Mouse (Mus musculus) heart, embryonic 14.5 days (tissue): ENCODE measurements around the gene Fads1. TPM values are rescaled to one million over a fixed set of nuclear protein-coding genes. Genes with fewer than 3 reads are reported as not detected.

Experiments
- ATAC-seq: fragments of 200-750 bp; cut with Nextera tagmentation; 2 replicates; pipeline ENCODE4 v1.8.0; 2017; ENCODE audit warnings: low read depth, moderate TSS enrichment; ENCODE audit not compliant: insufficient number of reproducible peaks, insufficient read depth, low FRiP score
- H3K27ac ChIP-seq, 2 experiments: fragments of 200-500 bp in 1 of 2; fragments of 300-500 bp in 1 of 2; sonication (generic) in 1 of 2; replicated peaks in 1 of 2; 2 replicates each; pipeline ENCODE4 v1.5.1; 2012 to 2014; ENCODE audit warnings: low read depth in 2 of 2, low read length in 2 of 2, control low read depth in 1 of 2, mild to moderate bottlenecking in 1 of 2, mixed read lengths in 1 of 2; ENCODE audit not compliant: control insufficient read depth in 1 of 2, insufficient read depth in 1 of 2
- H3K27me3 ChIP-seq: fragments of 300-500 bp; sonication (generic); 2 replicates; pipeline ENCODE4 v1.6.1; 2014; ENCODE audit warnings: mild to moderate bottlenecking, low read length, control low read depth; ENCODE audit not compliant: control insufficient read depth, insufficient read depth
- H3K36me3 ChIP-seq: fragments of 300-500 bp; sonication (generic); 2 replicates; pipeline ENCODE4 v1.6.1; 2014; ENCODE audit warnings: mild to moderate bottlenecking, control low read depth, low read length, mixed read lengths; ENCODE audit not compliant: control insufficient read depth, insufficient read depth
- H3K4me1 ChIP-seq, 2 experiments: fragments of 200-500 bp in 1 of 2; fragments of 300-500 bp in 1 of 2; sonication (generic) in 1 of 2; 2 replicates each; pipeline ENCODE4 v1.6.1; 2012 to 2014; ENCODE audit warnings: low read length in 2 of 2, control low read depth in 1 of 2, mixed read lengths in 1 of 2; ENCODE audit not compliant: control insufficient read depth in 2 of 2, insufficient read depth in 2 of 2
- H3K4me2 ChIP-seq: fragments of 300-500 bp; sonication (generic); 2 replicates; pipeline ENCODE4 v1.6.1; 2014; ENCODE audit warnings: mild to moderate bottlenecking, low read length
- H3K4me3 ChIP-seq, 2 experiments: fragments of 200-500 bp in 1 of 2; fragments of 300-500 bp in 1 of 2; sonication (generic) in 1 of 2; 2 replicates each; pipeline ENCODE4 v1.5.1; 2012 to 2014; ENCODE audit warnings: low read length in 2 of 2, mild to moderate bottlenecking in 2 of 2, control low read depth in 1 of 2, low read depth in 1 of 2, moderate library complexity in 1 of 2; ENCODE audit not compliant: control insufficient read depth in 1 of 2, insufficient read depth in 1 of 2
- H3K9ac ChIP-seq: fragments of 300-500 bp; sonication (generic); 2 replicates; pipeline ENCODE4 v1.6.1; 2014; ENCODE audit warnings: mild to moderate bottlenecking, low read length
- H3K9me3 ChIP-seq: fragments of 300-500 bp; sonication (generic); 2 replicates; pipeline ENCODE4 v1.6.1; 2016; ENCODE audit warnings: low read length, control low read depth; ENCODE audit not compliant: control insufficient read depth
- WGBS: fragments of 180-500 bp; shearing (Covaris S2); extraction: QIAGEN DNeasy Blood & Tissue Kit; methylation state at CpG from one replicate; pipeline ENCODE4 v1.1.7; 2014; 5-methylcytosine and 5-hydroxymethylcytosine counted together
- polyA plus RNA-seq: library from polyadenylated mRNA; unstranded; fragments of >200 nt; fragmentation: Nextera tagmentation; extraction: Ambion mirVana; gene quantifications from 2 replicates; pipeline ENCODE4 v1.2.1, GENCODE M21; 2014

Fads1 gene
- 39.8 and 44.2 TPM in 2 replicates for polyA plus RNA-seq

DNA sequence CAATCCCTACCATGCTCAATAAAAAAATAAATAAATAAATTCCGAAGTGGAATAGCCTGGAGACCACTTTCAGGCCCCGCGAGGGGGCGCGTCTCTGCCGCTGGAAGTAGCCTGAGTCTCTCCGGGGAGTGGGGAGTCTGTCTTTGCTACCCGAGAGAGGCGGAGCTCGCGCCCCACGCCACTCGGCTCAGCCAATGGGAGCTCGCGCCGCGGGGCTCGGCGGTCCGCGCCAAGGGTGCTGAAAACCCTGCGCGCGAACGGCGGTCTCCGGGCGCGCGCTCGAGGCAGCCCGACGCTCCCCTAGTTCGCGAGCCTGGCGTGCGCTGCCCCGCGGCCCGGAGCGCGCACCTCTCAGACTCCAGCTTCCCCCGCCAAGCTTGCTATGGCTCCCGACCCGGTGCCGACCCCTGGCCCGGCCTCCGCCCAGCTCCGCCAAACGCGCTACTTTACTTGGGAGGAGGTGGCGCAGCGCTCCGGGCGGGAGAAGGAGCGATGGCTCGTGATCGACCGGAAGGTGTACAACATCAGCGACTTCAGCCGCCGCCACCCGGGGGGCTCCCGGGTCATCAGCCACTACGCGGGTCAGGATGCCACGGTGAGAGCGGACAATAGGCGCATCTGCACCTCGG lies at the start of gene Fads1:
TSS of gene Fads1 (plus strand) at position 219 of the 629 bp plus-strand sequence.
- H3K4me3 ChIP-seq: peak within 1 kb of the TSS; percentile 82 to 91
- no peaks in the 10 kb centered on the region for H3K27me3 ChIP-seq
- under 1% methylated on average over 69 of the region's 70 CpGs for WGBS
- peak within 1 kb of the TSS; percentile 90 for H3K4me2 ChIP-seq
- 0 out of 2 replicates have a peak, but pooled peaks cover 2% of the 10 kb centered on the region for H3K9me3 ChIP-seq
- peaks cover 32% of the 10 kb centered on the region for H3K36me3 ChIP-seq
- peaks cover 14 to 21% of the 10 kb centered on the region in 2 experiments for H3K4me1 ChIP-seq
- peak within 1 kb of the TSS; percentile 87 to 90 for H3K27ac ChIP-seq
- peak; percentile 96 for ATAC-seq
- H3K9ac ChIP-seq: peak within 1 kb of the TSS; percentile 86

DNA sequence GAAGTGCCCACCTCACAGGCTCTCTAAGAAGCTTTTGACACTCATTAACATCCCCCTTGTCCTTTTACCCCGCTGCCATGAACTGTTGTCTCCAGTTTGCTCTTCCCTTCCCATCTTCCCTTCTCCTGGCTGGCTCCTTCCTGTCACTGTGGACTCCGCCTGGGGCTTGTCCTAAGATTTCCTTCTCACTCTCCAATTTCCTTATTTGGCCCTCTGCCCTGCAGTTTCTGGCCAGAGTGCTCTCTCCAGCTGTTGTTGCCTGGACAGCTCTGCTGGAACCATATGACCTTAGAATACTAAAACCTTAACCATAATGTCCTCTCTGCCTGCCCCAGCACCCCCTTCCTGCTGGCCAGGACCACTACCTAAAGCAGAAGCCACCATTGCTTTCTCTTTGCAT lies 48.0 kb upstream of the Fads1 start:
- Histone ChIP-seq H3K4me3 (no peak overlapping the region), H3K27ac (peak overlapping the region in 1 of 2 experiments; percentile 35; a peak in 1 of 4 replicates), H3K27me3 (no peaks in the 10 kb centered on the region), H3K4me2 (no peak overlapping the region), H3K36me3 (no peaks in the 10 kb centered on the region), H3K9ac (no peak overlapping the region), H3K4me1 (peaks cover 7% of the 10 kb centered on the region in 2 experiments; a peak in 3 of 4 replicates), H3K9me3 (no peaks in the 10 kb centered on the region)
- WGBS: 31% methylated on average over 2 of the region's 2 CpGs
- ATAC-seq: no peak

DNA sequence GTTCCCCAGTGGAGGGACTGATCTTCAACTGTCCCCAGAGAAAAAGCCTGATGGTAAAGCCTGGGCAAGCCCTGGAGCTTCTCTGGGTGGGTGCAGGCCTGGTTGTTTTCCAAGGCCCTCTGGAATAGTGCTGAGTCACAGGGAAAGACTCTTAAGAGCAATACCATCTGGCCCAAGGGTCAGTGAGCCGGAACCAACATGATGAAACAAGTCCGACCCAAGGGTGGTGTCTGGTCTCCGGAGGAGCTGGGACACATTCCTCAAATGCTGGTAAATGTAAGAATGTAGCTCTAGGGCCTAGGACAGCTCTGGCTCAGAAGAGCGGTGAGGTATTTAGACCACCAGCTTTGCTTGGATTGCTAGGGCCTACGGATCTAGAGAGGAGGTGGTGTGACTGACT lies 45.3 kb upstream of the Fads1 start:
- Histone ChIP-seq H3K4me2 (no peak overlapping the region), H3K27me3 (no peaks in the 10 kb centered on the region), H3K36me3 (no peaks in the 10 kb centered on the region), H3K4me3 (no peak overlapping the region), H3K27ac (no peak overlapping the region), H3K9ac (no peak overlapping the region), H3K4me1 (peaks cover 7% of the 10 kb centered on the region in 2 experiments; a peak in 3 of 4 replicates), H3K9me3 (no peaks in the 10 kb centered on the region)
- no peak for ATAC-seq
- 69% methylated on average over 5 of the region's 5 CpGs for WGBS

DNA sequence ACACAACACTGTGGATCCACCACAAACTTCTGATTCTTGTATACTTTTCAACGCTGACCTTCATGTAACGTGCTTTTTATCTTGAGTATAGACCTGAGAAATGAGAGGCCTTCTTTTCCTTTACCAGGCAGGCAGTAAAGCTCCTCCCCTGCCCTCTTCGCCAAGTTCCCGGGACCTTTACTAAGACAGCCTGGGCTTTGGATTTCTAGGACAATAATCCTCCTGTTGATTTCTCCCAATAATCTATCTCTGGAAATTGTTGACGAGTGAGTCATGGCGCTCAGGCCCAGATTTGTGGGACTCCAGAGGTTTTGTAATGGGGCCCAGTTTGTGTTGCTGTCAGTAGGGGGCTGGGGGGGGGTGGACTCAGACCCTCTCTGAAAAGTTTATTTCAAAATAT lies 43.0 kb upstream of the Fads1 start:
- Histone ChIP-seq H3K36me3 (no peaks in the 10 kb centered on the region), H3K9ac (no peak overlapping the region), H3K4me1 (peaks cover 4% of the 10 kb centered on the region in 2 experiments; a peak in 3 of 4 replicates), H3K9me3 (no peaks in the 10 kb centered on the region), H3K27me3 (no peaks in the 10 kb centered on the region), H3K4me3 (no peak overlapping the region), H3K27ac (no peak overlapping the region), H3K4me2 (no peak overlapping the region)
- 69% methylated on average over 6 of the region's 6 CpGs for WGBS
- no peak for ATAC-seq

DNA sequence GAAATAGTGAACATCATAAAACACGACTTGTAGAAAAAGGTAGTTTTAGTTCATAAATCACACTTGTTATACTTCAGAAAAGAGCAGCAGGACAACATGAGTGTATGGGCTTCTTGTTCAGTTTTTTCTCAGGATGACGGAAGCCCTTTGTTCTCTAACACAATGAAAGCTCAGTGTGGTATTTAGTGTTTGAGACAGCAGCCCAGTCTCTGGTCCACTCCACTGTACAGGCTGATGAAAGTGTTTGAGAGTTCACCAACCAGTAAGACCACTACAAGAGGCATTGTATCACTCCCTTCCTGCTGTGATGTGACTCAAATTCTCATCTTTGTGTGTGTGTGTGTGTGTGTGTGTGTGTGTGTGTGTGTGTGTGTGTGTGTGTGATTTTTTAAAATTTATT lies 39.0 kb upstream of the Fads1 start:
- Histone ChIP-seq H3K36me3 (no peaks in the 10 kb centered on the region), H3K4me1 (peaks cover 0 to 2% of the 10 kb centered on the region in 2 experiments; a peak in 1 of 4 replicates), H3K4me2 (no peak overlapping the region), H3K27ac (no peak overlapping the region), H3K9ac (no peak overlapping the region), H3K27me3 (no peaks in the 10 kb centered on the region), H3K4me3 (no peak overlapping the region), H3K9me3 (no peaks in the 10 kb centered on the region)
- ATAC-seq: no peak
- WGBS: 62% methylated on average over 2 of the region's 2 CpGs

DNA sequence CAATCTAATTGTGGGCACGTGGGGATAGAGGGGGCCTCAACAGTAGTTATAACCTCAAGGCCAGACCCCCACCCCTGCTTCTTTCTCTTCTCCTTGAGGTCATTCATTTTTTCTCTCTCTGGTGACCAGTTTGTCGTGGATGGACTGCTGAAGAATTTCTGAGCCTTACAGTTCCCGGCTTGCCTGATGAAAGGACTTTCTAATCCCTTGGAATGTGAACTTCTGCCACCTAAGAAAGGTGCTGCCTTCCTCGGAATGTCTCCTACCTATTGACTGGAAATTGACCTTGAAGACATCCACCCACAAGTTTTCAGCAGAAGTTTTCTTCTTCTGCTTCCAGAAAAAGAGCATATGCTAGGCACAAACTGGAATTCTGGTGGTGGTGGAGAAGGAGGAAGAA lies 38.2 kb upstream of the Fads1 start:
- Histone ChIP-seq H3K4me1 (peaks cover 0 to 2% of the 10 kb centered on the region in 2 experiments; a peak in 1 of 4 replicates), H3K27ac (no peak overlapping the region), H3K27me3 (no peaks in the 10 kb centered on the region), H3K9me3 (no peaks in the 10 kb centered on the region), H3K9ac (no peak overlapping the region), H3K4me2 (no peak overlapping the region), H3K4me3 (no peak overlapping the region), H3K36me3 (no peaks in the 10 kb centered on the region)
- no peak for ATAC-seq
- WGBS: 56% methylated on average over 4 of the region's 4 CpGs

DNA sequence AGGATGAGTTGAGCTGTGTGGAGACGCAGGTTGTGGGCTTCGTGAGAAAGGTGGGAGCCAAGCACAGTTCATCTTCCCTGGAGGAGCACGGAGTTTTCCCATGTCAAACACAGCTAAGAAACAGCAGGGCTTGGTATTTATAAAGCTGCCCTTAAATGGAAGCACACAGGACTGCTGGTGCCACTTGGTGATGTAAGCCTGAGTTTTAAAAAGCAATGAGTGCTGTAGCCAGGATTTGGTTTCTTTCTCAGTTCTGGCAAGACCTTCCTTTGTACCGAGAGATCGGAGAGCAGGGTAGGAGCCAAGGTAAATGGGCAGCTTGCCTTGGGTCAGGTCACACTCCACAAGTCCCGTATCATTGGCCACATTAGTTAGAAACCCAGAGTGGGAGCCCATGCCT lies 34.1 kb upstream of the Fads1 start:
- Histone ChIP-seq H3K27ac (no peak overlapping the region; a peak in 1 of 4 replicates), H3K4me3 (no peak overlapping the region), H3K4me1 (peaks cover 0 to 2% of the 10 kb centered on the region in 2 experiments; a peak in 1 of 4 replicates), H3K36me3 (no peaks in the 10 kb centered on the region), H3K27me3 (no peaks in the 10 kb centered on the region), H3K9ac (no peak overlapping the region), H3K9me3 (no peaks in the 10 kb centered on the region), H3K4me2 (no peak overlapping the region)
- WGBS: 56% methylated on average over 6 of the region's 6 CpGs
- ATAC-seq: no peak

DNA sequence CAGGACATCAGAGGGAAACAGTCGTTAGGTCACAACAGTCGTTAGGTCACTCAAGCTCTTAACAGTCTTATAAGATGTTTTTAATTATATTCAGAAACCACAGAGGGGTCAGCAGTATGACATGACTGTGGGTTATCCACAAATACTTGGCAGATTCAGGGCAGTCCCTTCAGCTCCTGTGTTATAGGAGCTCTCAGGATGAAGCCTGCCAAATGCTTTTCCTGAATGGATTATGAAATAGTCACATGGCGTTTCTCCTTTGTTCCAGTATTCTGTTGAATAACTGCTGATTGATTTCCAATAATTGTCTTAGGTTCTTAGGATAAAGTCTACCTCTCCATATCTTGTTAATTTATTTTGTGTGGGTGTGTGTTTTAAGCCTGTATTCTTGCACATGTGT lies 33.5 kb upstream of the Fads1 start:
- Histone ChIP-seq H3K9me3 (no peaks in the 10 kb centered on the region), H3K4me1 (peaks cover 0 to 2% of the 10 kb centered on the region in 2 experiments; a peak in 1 of 4 replicates), H3K36me3 (no peaks in the 10 kb centered on the region), H3K27ac (no peak overlapping the region), H3K4me2 (no peak overlapping the region), H3K9ac (no peak overlapping the region), H3K4me3 (no peak overlapping the region), H3K27me3 (no peaks in the 10 kb centered on the region)
- ATAC-seq: no peak
- 66% methylated on average over 3 of the region's 3 CpGs for WGBS
